Mouse (Mus musculus) lung, postnatal 0 days (tissue): Measurements from ENCODE around the gene Gale.

ENCODE experiments used
- CTCF ChIP-seq: IDR thresholded peaks from 2 replicates; pipeline ENCODE4 v1.5.1; 2016; ENCODE audit warnings: antibody characterized with exemption, mild to moderate bottlenecking
- EP300 ChIP-seq: IDR thresholded peaks from 2 replicates; pipeline ENCODE4 v1.6.1; 2016; ENCODE audit warnings: antibody characterized with exemption, mild to moderate bottlenecking, control low read depth

DNA sequence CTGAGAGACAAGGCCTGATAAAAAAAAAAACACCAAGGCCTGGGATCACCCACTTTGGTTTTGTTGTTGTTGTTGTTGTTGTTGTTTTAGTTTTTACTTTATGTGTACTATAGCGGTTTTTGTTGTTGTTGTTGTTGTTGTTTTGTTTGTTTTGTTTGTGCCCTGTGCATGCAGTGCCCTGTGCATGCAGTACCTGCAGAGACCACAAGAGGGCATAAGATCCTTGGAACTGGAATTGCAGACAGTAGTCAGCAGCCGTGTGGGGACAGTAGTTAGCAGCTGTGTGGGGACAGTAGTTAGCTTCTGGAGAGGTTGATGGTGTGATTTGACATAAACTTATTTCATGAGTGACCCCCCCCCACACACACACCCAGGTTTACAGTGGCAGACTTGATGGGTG, 9.3 kb upstream of the Gale start:
- TF ChIP-seq CTCF: peak; percentile 99
- no peak for TF ChIP-seq EP300
